10 mouse cellular contexts compared by ENCODE assay signal in genomic region chr9:48898551-48898950, GRCm38 (mm10). TPM values are rescaled to one million over a fixed set of nuclear protein-coding genes. Genes with fewer than 3 reads are reported as not detected.
DNase-seq lines count a peak whose midpoint lies in the region; ATAC-seq and TF ChIP-seq lines count a peak whose summit lies in the region.
"Had no signal": no experiment of that assay in that cellular context is flagged by ENCODE, and none has a peak within 500 bp of the region (broad histone marks: within the 10 kb centered on the region; RNA-seq: fewer than 3 reads in every experiment).

No protein-coding gene starts in this region.

- WGBS in forebrain, embryonic 14.5 days, result 34% methylated on average over 8 of the region's 8 CpGs
- 47% methylated on average over 8 of the region's 8 CpGs for WGBS in forebrain, embryonic 13.5 days
- 42% methylated on average over 8 of the region's 8 CpGs for WGBS in midbrain, embryonic 14.5 days
- WGBS in midbrain, postnatal 0 days, result 51% methylated on average over 8 of the region's 8 CpGs
- WGBS in embryonic facial prominence, embryonic 11.5 days, result 27% methylated on average over 8 of the region's 8 CpGs
- WGBS in forebrain, embryonic 15.5 days, result 41% methylated on average over 8 of the region's 8 CpGs

- ATAC-seq in forebrain, embryonic 14.5 days, result no peak
- ATAC-seq in forebrain, embryonic 13.5 days, result no peak
- no peak for ATAC-seq in midbrain, embryonic 14.5 days (ENCODE audit: low FRiP score, low TSS enrichment)
- no peak for ATAC-seq in midbrain, postnatal 0 days (ENCODE audit: low FRiP score)
- no peak for ATAC-seq in embryonic facial prominence, embryonic 11.5 days (replicated peaks; ENCODE audit: insufficient number of reproducible peaks, low FRiP score, low TSS enrichment, low read depth)
- ATAC-seq in forebrain, embryonic 15.5 days (replicated peaks), result no peak

- H3K4me2 ChIP-seq in forebrain, embryonic 14.5 days (ENCODE audit: low read length), result no peak overlapping the region
- H3K4me2 ChIP-seq in forebrain, embryonic 13.5 days, result no peak overlapping the region
- H3K4me2 ChIP-seq in midbrain, embryonic 14.5 days (ENCODE audit: low read length), result no peak overlapping the region
- H3K4me2 ChIP-seq in midbrain, postnatal 0 days (ENCODE audit: low read depth, low read length, poor library complexity, severe bottlenecking), result no peak overlapping the region
- no peak overlapping the region for H3K4me2 ChIP-seq in embryonic facial prominence, embryonic 11.5 days (ENCODE audit: low read depth, low read length)
- H3K4me2 ChIP-seq in forebrain, embryonic 15.5 days (replicated peaks), result no peak overlapping the region

- H3K4me3 ChIP-seq in forebrain, embryonic 14.5 days (ENCODE audit: low read depth, low read length), result no peak overlapping the region
- no peak overlapping the region for H3K4me3 ChIP-seq in forebrain, embryonic 13.5 days
- H3K4me3 ChIP-seq in midbrain, embryonic 14.5 days (replicated peaks; ENCODE audit: low read depth, low read length), result no peak overlapping the region
- H3K4me3 ChIP-seq in midbrain, postnatal 0 days (ENCODE audit: low read depth, low read length), result no peak overlapping the region
- no peak overlapping the region for H3K4me3 ChIP-seq in embryonic facial prominence, embryonic 11.5 days (ENCODE audit: low read depth, low read length)
- no peak overlapping the region for H3K4me3 ChIP-seq in forebrain, embryonic 15.5 days
- H3K4me3 ChIP-seq: megakaryocyte, embryonic 14.5 days had no signal

- no peaks in the 10 kb centered on the region for H3K27me3 ChIP-seq in forebrain, embryonic 14.5 days (replicated peaks; ENCODE audit: control insufficient read depth, insufficient read depth, low read length)
- H3K27me3 ChIP-seq in forebrain, embryonic 13.5 days, result peaks cover 22% of the 10 kb centered on the region
- H3K27me3 ChIP-seq in midbrain, embryonic 14.5 days (ENCODE audit: control insufficient read depth, insufficient read depth, low read length), result no peaks in the 10 kb centered on the region
- H3K27me3 ChIP-seq in midbrain, postnatal 0 days (ENCODE audit: insufficient read depth, low read length), result no peaks in the 10 kb centered on the region; the same call in 1 of the 2 replicates
- H3K27me3 ChIP-seq in embryonic facial prominence, embryonic 11.5 days (ENCODE audit: control insufficient read depth, insufficient read depth, low read length), result no peaks in the 10 kb centered on the region; the same call in 1 of the 2 replicates
- H3K27me3 ChIP-seq in forebrain, embryonic 15.5 days, result peaks cover 5% of the 10 kb centered on the region; the same call in 1 of the 2 replicates

- DNase-seq in forebrain, embryonic 14.5 days (ENCODE audit: low spot score), result peak; percentile 37
- DNase-seq in midbrain, embryonic 14.5 days, result peak; percentile 57
- DNase-seq in midbrain, postnatal 0 days (ENCODE audit: low spot score), result no peak
- peak; percentile 84 for DNase-seq in embryonic facial prominence, embryonic 11.5 days (ENCODE audit: low spot score)
- peak; percentile 10 for DNase-seq in testis, postnatal 14 days (ENCODE audit: low spot score)
- no peak for DNase-seq in right cerebral cortex, postnatal 36 days (ENCODE audit: low spot score in 2 of 2)

- no peaks in the 10 kb centered on the region for H3K9me3 ChIP-seq in forebrain, embryonic 14.5 days (replicated peaks; ENCODE audit: control insufficient read depth, low read length)
- H3K9me3 ChIP-seq in forebrain, embryonic 13.5 days (replicated peaks), result no peaks in the 10 kb centered on the region
- H3K9me3 ChIP-seq in midbrain, embryonic 14.5 days (ENCODE audit: control insufficient read depth, low read length), result no peaks in the 10 kb centered on the region
- no peaks in the 10 kb centered on the region for H3K9me3 ChIP-seq in midbrain, postnatal 0 days (ENCODE audit: low read length)
- H3K9me3 ChIP-seq in embryonic facial prominence, embryonic 11.5 days (replicated peaks; ENCODE audit: control insufficient read depth, low read length), result no peaks in the 10 kb centered on the region
- no peaks in the 10 kb centered on the region for H3K9me3 ChIP-seq in forebrain, embryonic 15.5 days
- H3K9me3 ChIP-seq: megakaryocyte, embryonic 14.5 days had no signal

- H3K27ac ChIP-seq in forebrain, embryonic 14.5 days (ENCODE audit: low read depth, low read length), result no peak overlapping the region
- no peak overlapping the region for H3K27ac ChIP-seq in forebrain, embryonic 13.5 days
- no peak overlapping the region for H3K27ac ChIP-seq in midbrain, embryonic 14.5 days (replicated peaks; ENCODE audit: low read depth, low read length)
- no peak overlapping the region for H3K27ac ChIP-seq in midbrain, postnatal 0 days (ENCODE audit: low read depth, low read length)
- no peak overlapping the region for H3K27ac ChIP-seq in embryonic facial prominence, embryonic 11.5 days (replicated peaks; ENCODE audit: low read depth, low read length)
- H3K27ac ChIP-seq in forebrain, embryonic 15.5 days (replicated peaks), result no peak overlapping the region

- TF ChIP-seq CTCF in midbrain, postnatal 0 days (IDR thresholded peaks at IDR 0.05), result no peak

- H3K4me1 ChIP-seq in forebrain, embryonic 14.5 days (ENCODE audit: control insufficient read depth, insufficient read depth, low read length), result peaks cover 14% of the 10 kb centered on the region
- peaks cover 30% of the 10 kb centered on the region for H3K4me1 ChIP-seq in forebrain, embryonic 13.5 days
- peaks cover 14% of the 10 kb centered on the region; the same call in 1 of the 2 replicates for H3K4me1 ChIP-seq in midbrain, embryonic 14.5 days (ENCODE audit: control insufficient read depth, insufficient read depth, low read length)
- no peaks in the 10 kb centered on the region; the same call in 1 of the 2 replicates for H3K4me1 ChIP-seq in midbrain, postnatal 0 days (ENCODE audit: insufficient read depth, low read length)
- H3K4me1 ChIP-seq in embryonic facial prominence, embryonic 11.5 days (ENCODE audit: control insufficient read depth, insufficient read depth, low read length), result peaks cover 2% of the 10 kb centered on the region; the same call in 1 of the 2 replicates
- H3K4me1 ChIP-seq in forebrain, embryonic 15.5 days, result peaks cover 19% of the 10 kb centered on the region

- H3K36me3 ChIP-seq in forebrain, embryonic 14.5 days (ENCODE audit: control insufficient read depth, insufficient read depth, low read length), result no peaks in the 10 kb centered on the region
- H3K36me3 ChIP-seq in forebrain, embryonic 13.5 days (ENCODE audit: poor library complexity, severe bottlenecking), result no peaks in the 10 kb centered on the region
- H3K36me3 ChIP-seq in midbrain, embryonic 14.5 days (ENCODE audit: control insufficient read depth, insufficient read depth, low read length), result no peaks in the 10 kb centered on the region
- no peaks in the 10 kb centered on the region for H3K36me3 ChIP-seq in midbrain, postnatal 0 days (ENCODE audit: insufficient read depth, low read length)
- no peaks in the 10 kb centered on the region for H3K36me3 ChIP-seq in embryonic facial prominence, embryonic 11.5 days (replicated peaks; ENCODE audit: control insufficient read depth, insufficient read depth, low read depth, low read length)
- H3K36me3 ChIP-seq in forebrain, embryonic 15.5 days, result no peaks in the 10 kb centered on the region

- H3K9ac ChIP-seq in forebrain, embryonic 14.5 days (ENCODE audit: low read length), result no peak overlapping the region
- no peak overlapping the region for H3K9ac ChIP-seq in forebrain, embryonic 13.5 days
- no peak overlapping the region for H3K9ac ChIP-seq in midbrain, embryonic 14.5 days (replicated peaks; ENCODE audit: low read length)
- H3K9ac ChIP-seq in midbrain, postnatal 0 days (replicated peaks; ENCODE audit: low read length, poor library complexity, severe bottlenecking), result no peak overlapping the region
- no peak overlapping the region for H3K9ac ChIP-seq in embryonic facial prominence, embryonic 11.5 days (replicated peaks; ENCODE audit: low read length)
- H3K9ac ChIP-seq in forebrain, embryonic 15.5 days (replicated peaks), result no peak overlapping the region

RNA-seq across cellular contexts. Expression of gene Htr3a, which starts 12.3 kb away (rescaled TPM):
- polyA plus RNA-seq in forebrain, embryonic 14.5 days (2014; fragmentation: Nextera tagmentation; extraction: Ambion mirVana), result 4.2 and 4.8 TPM in 2 replicates
- polyA plus RNA-seq in forebrain, embryonic 13.5 days (2015; fragmentation: Nextera tagmentation; extraction: Ambion mirVana), result 1.9 and 2.0 TPM in 2 replicates
- 0.63 and 1.0 TPM in 2 replicates for polyA plus RNA-seq in midbrain, embryonic 14.5 days (2014; fragmentation: Nextera tagmentation; extraction: Ambion mirVana)
- total RNA-seq in midbrain, postnatal 0 days (2014; rRNA removed), result 0.93 and 1.4 TPM in 2 replicates
- 0.54 and 0.72 TPM in 2 replicates for polyA plus RNA-seq in midbrain, postnatal 0 days (2015; fragmentation: Nextera tagmentation; extraction: Ambion mirVana)
- 1.3 and 2.5 TPM in 2 replicates for polyA plus RNA-seq in embryonic facial prominence, embryonic 11.5 days (2014; fragmentation: Nextera tagmentation; extraction: Ambion mirVana)
- 4.5 and 6.2 TPM in 2 replicates for polyA plus RNA-seq in forebrain, embryonic 15.5 days (2015; fragmentation: Nextera tagmentation; extraction: Ambion mirVana)
- total RNA-seq: common myeloid progenitor, adult 5-6 weeks had no signal

Comparison
In these comparisons a context has a peak if more than half of its experiments do, and no peak if none do; other contexts are left out.
1. DNase-seq: peak in forebrain, embryonic 14.5 days (single experiment), midbrain, embryonic 14.5 days (single experiment), embryonic facial prominence, embryonic 11.5 days (single experiment) and testis, postnatal 14 days (single experiment); none in midbrain, postnatal 0 days (single experiment) and right cerebral cortex, postnatal 36 days (0 of 2).